Mouse (Mus musculus) sigmoid colon, adult 10 weeks (tissue): ENCODE results near the gene Rtn2. TPM values are rescaled to one million over a fixed set of nuclear protein-coding genes. Genes with fewer than 3 reads are reported as not detected.

Experiments used
- polyA plus RNA-seq: library from polyadenylated mRNA; stranded (reverse); fragments of 350-450 nt; fragmentation: Illumina TruSeq; extraction: RNeasy Lipid Tissue Mini Kit (QIAGEN cat#74804); gene quantifications from one replicate; pipeline ENCODE4 v1.2.3, GENCODE M21; 2014; ENCODE audit warnings: low read depth, low replicate concordance

Gene Rtn2
- 1.6 TPM for polyA plus RNA-seq

DNA sequence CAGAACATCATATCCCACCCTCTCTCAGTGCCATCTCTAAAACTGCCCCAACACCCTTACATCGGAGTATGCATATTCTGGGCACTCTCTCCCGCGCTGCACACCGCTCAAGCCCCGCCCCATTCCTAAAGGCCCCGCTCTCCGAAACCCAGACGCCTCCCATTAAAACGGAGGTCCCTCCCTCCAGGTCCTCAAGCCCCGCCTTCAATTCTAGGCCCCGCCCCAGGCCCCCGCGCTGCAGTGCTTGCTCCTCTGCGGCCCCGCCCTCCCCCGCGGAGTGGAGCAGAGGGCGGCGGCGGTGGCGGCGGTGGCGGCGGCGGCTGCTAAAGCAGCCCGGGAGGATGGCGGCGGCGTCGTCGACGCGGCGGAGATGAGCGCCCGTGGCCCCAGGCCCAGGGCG is at the start of gene Rtn2:
Rtn2 (plus strand) TSS at position 240 of the 400 bp plus-strand sequence.

DNA sequence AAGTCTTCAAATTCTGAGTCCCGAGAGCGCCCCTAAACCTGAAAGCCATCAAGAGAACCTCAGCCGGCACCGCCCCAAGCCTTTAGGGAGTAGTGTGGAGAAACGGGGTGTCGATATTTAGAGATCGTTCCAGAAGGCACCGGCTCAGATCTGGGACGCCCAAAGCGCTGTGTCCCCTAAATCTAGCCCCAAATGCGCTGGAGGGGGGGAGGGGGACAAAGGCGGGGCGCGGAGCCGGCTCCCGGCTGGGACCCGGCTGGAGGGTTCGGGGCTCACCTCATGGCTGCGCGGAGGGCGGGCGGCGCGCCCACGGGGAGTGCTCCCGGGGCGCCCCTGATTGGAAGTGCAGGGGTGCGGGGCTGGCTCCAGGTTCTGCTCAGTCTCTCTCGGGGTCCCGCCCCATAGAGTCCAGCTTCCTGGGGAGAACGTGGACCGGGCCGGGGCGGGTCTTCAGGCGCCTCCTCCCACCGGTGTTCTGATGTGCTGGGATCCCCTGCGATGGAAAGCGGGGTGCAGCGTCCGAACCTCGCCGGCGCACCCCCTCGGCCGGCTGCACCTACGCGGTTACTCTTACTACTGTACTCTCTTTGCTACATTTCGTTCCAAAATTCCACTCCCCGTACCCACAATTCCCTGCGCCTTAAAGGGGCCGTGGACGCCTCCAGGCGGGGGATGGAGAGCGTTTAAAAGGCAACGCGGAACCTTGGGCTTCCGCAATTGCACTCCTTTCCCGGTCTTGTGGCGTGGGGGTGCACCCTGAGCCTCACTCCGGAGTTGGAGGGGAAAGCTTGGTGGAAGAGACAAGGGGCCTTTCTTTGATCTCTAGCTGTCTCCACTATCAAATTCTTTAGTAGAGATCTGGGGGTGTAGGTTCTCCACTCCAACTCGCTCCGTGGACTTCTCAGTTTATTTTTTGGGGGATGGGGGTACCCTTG is 10.9 kb upstream of the Rtn2 start, which contains the start of gene Vasp:
Vasp (minus strand) TSS at position 580 of the 935 bp plus-strand sequence.

DNA sequence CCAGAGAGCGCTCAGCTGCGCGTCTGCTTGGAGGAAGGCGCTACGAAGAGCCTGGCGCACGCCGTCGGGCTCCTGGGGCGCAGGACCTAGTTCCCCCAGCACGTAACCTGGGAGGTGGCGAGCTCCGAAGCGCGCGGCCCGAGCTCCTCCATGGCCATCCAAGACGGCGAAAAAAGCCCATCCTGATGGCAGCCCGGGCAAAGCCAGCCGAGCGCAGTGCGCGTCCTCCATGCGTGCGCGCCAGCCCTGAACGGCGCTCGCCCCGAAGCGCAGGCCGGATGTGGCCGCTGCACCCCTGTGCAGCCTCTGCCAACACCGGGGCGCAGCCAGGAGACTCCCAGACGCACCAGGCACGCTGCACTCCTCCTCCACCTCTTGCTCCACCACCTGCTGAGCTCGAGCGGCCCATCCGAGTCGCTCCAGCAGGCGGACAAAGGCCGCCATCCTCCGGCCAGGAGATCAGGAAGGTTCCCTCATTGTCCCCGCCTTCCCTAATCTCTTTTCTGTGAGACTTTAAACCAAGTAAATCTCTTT is 2.8 kb upstream of the Rtn2 start, which contains the start of gene Ppm1n:
Ppm1n (minus strand) TSS at position 484 of the 534 bp plus-strand sequence.

DNA sequence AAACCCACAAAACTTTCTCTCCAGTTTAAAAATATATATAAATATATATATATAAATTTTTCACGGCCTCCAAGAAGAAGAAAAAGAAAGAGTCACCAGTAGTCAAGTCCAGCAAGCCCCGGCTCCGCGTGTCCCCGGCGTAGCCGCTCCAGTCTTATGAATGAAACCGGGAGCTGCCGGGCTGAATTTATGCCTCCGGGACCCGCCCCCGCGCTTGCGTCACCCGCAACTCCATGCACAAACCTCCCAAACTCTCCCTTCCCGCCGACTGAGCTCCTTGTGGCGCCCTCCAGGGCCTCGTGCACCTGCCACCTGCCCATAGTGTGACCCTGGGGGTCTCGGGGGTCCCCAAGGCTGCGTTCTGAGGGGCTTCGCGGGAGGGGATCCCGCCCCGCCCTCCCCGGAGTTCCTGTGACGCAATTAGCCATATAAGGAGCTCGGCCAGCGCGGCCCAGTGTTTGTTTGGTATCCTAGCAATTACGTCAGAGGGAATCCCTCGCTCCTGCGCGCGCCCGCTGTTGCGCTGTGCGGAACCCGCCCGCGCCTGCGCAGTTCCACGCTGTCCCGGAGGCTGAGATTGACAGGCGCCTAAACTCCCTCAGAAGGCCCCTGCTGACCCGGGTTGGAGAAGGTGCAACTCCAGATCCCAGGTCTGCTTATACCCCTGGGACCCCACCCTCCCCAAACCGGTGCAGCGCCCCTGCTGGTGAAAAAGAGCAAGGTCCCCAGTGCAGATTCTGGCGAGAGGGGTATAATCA is 27.6 kb downstream of the Rtn2 start, which contains the start of gene Fosb:
Fosb (minus strand) TSS at position 168 of the 758 bp plus-strand sequence.

DNA sequence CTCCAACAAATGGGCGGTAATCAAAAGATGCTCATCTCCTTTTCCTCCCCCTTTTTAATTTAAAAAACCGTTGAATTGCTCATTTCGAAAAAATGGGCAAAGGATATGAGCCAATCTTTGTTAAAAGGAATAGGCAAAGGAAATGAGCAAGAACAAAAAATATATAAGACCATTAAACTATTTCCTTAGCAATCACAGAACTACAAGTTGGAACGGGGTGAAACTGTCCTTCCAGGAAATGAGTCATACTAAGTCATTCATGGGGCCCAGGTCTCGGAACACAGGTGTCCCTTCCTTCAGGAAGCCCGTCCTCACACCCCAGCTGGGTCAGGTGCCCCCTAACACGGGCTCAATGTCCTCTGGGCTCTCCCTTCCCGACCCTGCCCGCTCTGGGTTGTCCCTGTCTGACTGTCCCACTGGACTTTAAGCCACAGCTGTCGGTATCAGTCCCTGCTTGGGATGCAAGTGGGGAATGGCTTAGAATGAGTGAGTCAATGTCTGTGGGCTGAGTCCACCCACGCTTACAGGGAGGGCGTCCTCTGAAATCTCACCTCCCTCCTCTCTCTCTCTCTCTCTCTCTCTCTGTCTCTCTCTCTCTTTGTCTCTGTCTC is 61.9 kb downstream of the Rtn2 start, which contains the start of gene Ercc1:
Ercc1 (plus strand) TSS at position 542 of the 611 bp plus-strand sequence.

Other genes starting within 250 kb of the Rtn2 start
- gene Rsph6a, start 227.9 kb upstream of the Rtn2 start, polyA plus RNA-seq: not detected
- not detected for gene Dmwd, start 206.4 kb upstream of the Rtn2 start, polyA plus RNA-seq
- 12.7 TPM for gene Dmpk, start 198.8 kb upstream of the Rtn2 start, polyA plus RNA-seq
- 1.1 TPM for gene Six5, start 188.0 kb upstream of the Rtn2 start, polyA plus RNA-seq
- not detected for gene Gm4969, start 164.3 kb upstream of the Rtn2 start, polyA plus RNA-seq
- gene Fbxo46, start 162.8 kb upstream of the Rtn2 start, polyA plus RNA-seq: 0.60 TPM
- 7.0 TPM for gene Qpctl, start 133.3 kb upstream of the Rtn2 start, polyA plus RNA-seq
- 2.1 TPM for gene Snrpd2, start 132.9 kb upstream of the Rtn2 start, polyA plus RNA-seq
- gene Gipr, start 116.5 kb upstream of the Rtn2 start, polyA plus RNA-seq: 0.44 TPM
- gene Eml2, start 106.2 kb upstream of the Rtn2 start, polyA plus RNA-seq: 0.76 TPM
- gene Gpr4, start 70.1 kb upstream of the Rtn2 start, polyA plus RNA-seq: 0.76 TPM
- 12.0 TPM for gene Opa3, start 54.3 kb upstream of the Rtn2 start, polyA plus RNA-seq
- 121 TPM for gene Vasp, start 10.8 kb upstream of the Rtn2 start, polyA plus RNA-seq
- not detected for gene Ppm1n, start 2.6 kb upstream of the Rtn2 start, polyA plus RNA-seq
- 1.4 TPM for gene Fosb, start 27.4 kb downstream of the Rtn2 start, polyA plus RNA-seq
- 0.63 TPM for gene Ercc1, start 62.2 kb downstream of the Rtn2 start, polyA plus RNA-seq
- 0.95 TPM for gene Cd3eap, start 76.9 kb downstream of the Rtn2 start, polyA plus RNA-seq
- not detected for gene Ppp1r13l, start 77.1 kb downstream of the Rtn2 start, polyA plus RNA-seq
- 1.1 TPM for gene Ercc2, start 99.4 kb downstream of the Rtn2 start, polyA plus RNA-seq
- not detected for gene Klc3, start 121.5 kb downstream of the Rtn2 start, polyA plus RNA-seq
- gene Ckm, start 122.2 kb downstream of the Rtn2 start, polyA plus RNA-seq: not detected
- 1.7 TPM for gene Mark4, start 176.2 kb downstream of the Rtn2 start, polyA plus RNA-seq
- not detected for gene Exoc3l2, start 180.7 kb downstream of the Rtn2 start, polyA plus RNA-seq
- gene Bloc1s3, start 225.7 kb downstream of the Rtn2 start, polyA plus RNA-seq: 4.9 TPM
- not detected for gene Trappc6a, start 225.8 kb downstream of the Rtn2 start, polyA plus RNA-seq
- not detected for gene Nkpd1, start 235.2 kb downstream of the Rtn2 start, polyA plus RNA-seq